Mouse (Mus musculus) left cerebral cortex, adult 2 months (tissue): ENCODE data around the gene Olfr1392. TPM values are rescaled to one million over a fixed set of nuclear protein-coding genes. Genes with fewer than 3 reads are reported as not detected.

ENCODE experiments used
- DNase-seq, 2 experiments: peaks; one replicate each; pipeline ENCODE4 v3.0.0; 2021 to 2022; ENCODE audit warnings: low spot score in 2 of 2, mixed read lengths in 1 of 2; ENCODE audit errors: extremely low spot score in 1 of 2
- H3K27ac ChIP-seq: fragments of 200-600 bp; 2 replicates; pipeline ENCODE4 v1.8.1; 2022
- H3K4me3 ChIP-seq: fragments of 200-600 bp; 2 replicates; pipeline ENCODE4 v1.8.1; 2022
- CTCF ChIP-seq: fragments of 200-600 bp; IDR thresholded peaks from 2 replicates; pipeline ENCODE4 v1.8.1; 2022; ENCODE audit warnings: antibody characterized with exemption, mild to moderate bottlenecking, moderate library complexity
- intact Hi-C: fragments of 180-260 bp; cut with DNase I; formaldehyde crosslinking; loops from one replicate; pipeline ENCODE4 v1.15.1; 2025
- total RNA-seq, 2 experiments: library from RNA; stranded (reverse); gene quantifications; 2 replicates each; pipeline ENCODE4 v1.2.3; 2021

Olfr1392 gene
- total RNA-seq, 2 experiments from 2014 or later: not detected

- no peak for DNase-seq
- intact Hi-C loops: loop anchor here (5.0 kb wide), 1 partner anchor 389 kb away; no protein-coding TSS in a partner anchor
- H3K27ac ChIP-seq: peak overlapping the region; percentile 9; the same call in 1 of the 2 replicates
- H3K4me3 ChIP-seq: peak overlapping the region; percentile 16; the same call in 1 of the 2 replicates
- TF ChIP-seq CTCF: no peak
Measured at GRCm38 (mm10) chr11:49245634-49246415, 39.3 kb upstream of the Olfr1392 start.

- Histone ChIP-seq H3K4me3 (no peak overlapping the region; the same call in 1 of the 2 replicates), H3K27ac (peak overlapping the region; percentile 34; the same call in 1 of the 2 replicates)
- TF ChIP-seq CTCF: no peak
- intact Hi-C loops: loop anchor here (5.0 kb wide), 1 partner anchor 389 kb away; no protein-coding TSS in a partner anchor
- DNase-seq: no peak
Measured at GRCm38 (mm10) chr11:49246523-49246922, 38.6 kb upstream of the Olfr1392 start.

GRCm38 (mm10) chr11:49247255-49247654 is 37.8 kb upstream of the Olfr1392 start:
- Histone ChIP-seq H3K4me3 (no peak overlapping the region), H3K27ac (peak overlapping the region; percentile 34; the same call in 1 of the 2 replicates)
- no peak for TF ChIP-seq CTCF
- DNase-seq: no peak
- intact Hi-C loops: loop anchor here (5.0 kb wide), 1 partner anchor 390 kb away; no protein-coding TSS in a partner anchor

- DNase-seq: peak in 1 of 2 experiments; percentile 33
- TF ChIP-seq CTCF: no peak
- intact Hi-C loops: loop anchor here (5.0 kb wide), 1 partner anchor 391 kb away; no protein-coding TSS in a partner anchor
- H3K27ac ChIP-seq: peak overlapping the region; percentile 47; the same call in 1 of the 2 replicates
- H3K4me3 ChIP-seq: no peak overlapping the region
Measured at GRCm38 (mm10) chr11:49248226-49248973, 36.7 kb upstream of the Olfr1392 start.

- TF ChIP-seq CTCF: no peak; the same call in 1 of the 2 replicates
- Histone ChIP-seq H3K4me3 (no peak overlapping the region), H3K27ac (peak overlapping the region; percentile 47)
- DNase-seq: no peak
- intact Hi-C loops: loop anchor here (5.0 kb wide), 1 partner anchor 392 kb away; no protein-coding TSS in a partner anchor
Measured at GRCm38 (mm10) chr11:49248974-49249700, 35.9 kb upstream of the Olfr1392 start.

- intact Hi-C loops: loop anchor here (2.0 to 5.0 kb wide), 2 partner anchors 47 to 393 kb away; partner anchors contain the start of gene Zfp62
- Histone ChIP-seq H3K4me3 (peak overlapping the region; percentile 90), H3K27ac (peak overlapping the region; percentile 85)
- no peak for DNase-seq
- TF ChIP-seq CTCF: no peak
Measured at GRCm38 (mm10) chr11:49249811-49250421, 35.2 kb upstream of the Olfr1392 start.

- intact Hi-C loops: loop anchor here (2.0 kb wide), 1 partner anchor 48 kb away; the partner anchor contains the start of gene Zfp62
- DNase-seq: peak; percentile 59 to 74
- peak; percentile 48 for TF ChIP-seq CTCF
- peak overlapping the region; percentile 85 for H3K27ac ChIP-seq
- peak overlapping the region; percentile 90 for H3K4me3 ChIP-seq
Measured at GRCm38 (mm10) chr11:49250422-49251379, 34.4 kb upstream of the Olfr1392 start.

GRCm38 (mm10) chr11:49251380-49251761 is 33.7 kb upstream of the Olfr1392 start:
- no peak for TF ChIP-seq CTCF
- H3K4me3 ChIP-seq: no peak overlapping the region; the same call in 1 of the 2 replicates
- no peak overlapping the region for H3K27ac ChIP-seq
- intact Hi-C loops: loop anchor here (2.0 kb wide), 1 partner anchor 49 kb away; the partner anchor contains the start of gene Zfp62
- no peak for DNase-seq

- Histone ChIP-seq H3K4me3 (no peak overlapping the region), H3K27ac (no peak overlapping the region)
- no peak for DNase-seq
- TF ChIP-seq CTCF: no peak
- intact Hi-C loops: no loop called here
Measured at GRCm38 (mm10) chr11:49252048-49252447, 33.0 kb upstream of the Olfr1392 start.

GRCm38 (mm10) chr11:49253035-49253434 is 32.0 kb upstream of the Olfr1392 start:
- no peak overlapping the region for H3K27ac ChIP-seq
- intact Hi-C loops: no loop called here
- H3K4me3 ChIP-seq: no peak overlapping the region
- no peak for TF ChIP-seq CTCF
- no peak for DNase-seq
